Mouse (Mus musculus): ENCODE results near the gene Daam1.
"Not testable (repeated sequence)": the region's sequence is repeated elsewhere in the genome, so short reads cannot be mapped to it uniquely, and the experiment has no call there.

Gene Daam1

DNA sequence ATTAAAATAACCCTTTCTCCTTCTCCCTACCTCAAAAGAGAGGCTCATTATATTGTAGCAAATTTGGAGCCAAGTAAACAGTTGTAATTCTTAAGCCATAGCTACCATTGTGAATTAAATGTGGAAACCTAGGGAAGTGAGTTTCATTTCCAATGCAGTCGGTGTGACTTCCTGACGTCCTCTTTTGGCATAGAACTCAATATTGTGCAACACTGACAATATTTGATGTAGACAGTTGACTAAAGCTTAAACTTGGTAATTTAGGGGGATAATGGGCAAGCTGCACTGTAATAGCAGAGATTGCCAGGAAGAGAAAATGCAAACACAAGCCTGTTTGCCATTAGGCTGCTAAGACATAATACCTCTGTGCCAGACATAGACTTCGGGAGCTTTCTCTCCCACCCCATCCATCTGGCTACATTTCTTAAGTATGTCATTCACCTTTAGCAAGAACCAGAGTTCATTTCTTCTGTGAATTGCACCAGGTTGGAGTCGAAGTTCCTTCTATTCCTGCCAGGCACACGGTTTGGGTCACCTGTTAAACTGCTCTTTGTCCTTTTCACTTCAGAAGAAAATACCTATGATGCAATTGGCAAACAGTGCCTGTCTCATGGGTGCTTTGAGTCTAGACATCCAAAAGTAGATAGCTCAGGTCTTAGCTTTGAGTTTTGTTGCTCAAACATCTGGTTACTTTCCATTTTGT lies 5.2 kb downstream of the Daam1 start:
- DNase-seq: no peak

DNA sequence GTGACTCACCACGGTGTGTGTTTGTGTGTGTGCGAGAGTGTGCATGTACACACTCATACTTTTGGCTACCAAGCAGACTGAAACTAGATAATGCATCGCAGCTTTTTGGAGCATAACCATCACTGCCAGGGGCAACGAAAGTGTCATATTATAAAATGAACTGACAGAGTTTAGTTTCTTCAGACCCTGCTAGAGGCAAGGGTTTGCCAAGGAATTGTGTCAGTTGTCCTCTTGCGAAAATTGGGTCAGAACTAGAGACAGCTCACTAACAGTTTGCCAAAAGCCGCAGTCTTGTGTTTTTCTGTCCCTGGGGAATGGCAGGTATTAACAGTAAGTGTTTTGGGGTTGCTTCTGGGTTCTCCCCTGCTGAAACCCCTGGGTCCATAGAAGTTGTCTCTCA lies 5.9 kb downstream of the Daam1 start:
- no peak for DNase-seq

DNA sequence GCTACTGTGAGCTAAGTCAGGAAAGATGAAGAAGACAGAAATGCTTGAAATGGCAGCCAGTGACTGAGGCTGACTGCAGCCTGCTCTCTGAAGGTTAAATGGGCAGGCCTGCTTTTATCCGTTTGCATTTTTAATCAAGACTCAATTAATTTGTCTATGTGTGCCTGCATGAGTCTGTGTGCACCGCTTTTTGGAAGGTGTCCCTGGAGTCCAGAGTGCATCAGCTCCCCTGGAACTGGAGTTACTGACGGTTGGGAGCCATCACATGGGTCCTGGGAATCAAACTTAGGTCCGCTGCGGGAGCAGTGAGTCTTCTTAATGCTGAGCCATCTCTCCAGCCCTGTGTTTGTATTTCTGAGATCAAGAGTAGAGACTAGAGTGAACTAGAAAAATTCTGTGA lies 6.7 kb downstream of the Daam1 start:
- no peak for DNase-seq

DNA sequence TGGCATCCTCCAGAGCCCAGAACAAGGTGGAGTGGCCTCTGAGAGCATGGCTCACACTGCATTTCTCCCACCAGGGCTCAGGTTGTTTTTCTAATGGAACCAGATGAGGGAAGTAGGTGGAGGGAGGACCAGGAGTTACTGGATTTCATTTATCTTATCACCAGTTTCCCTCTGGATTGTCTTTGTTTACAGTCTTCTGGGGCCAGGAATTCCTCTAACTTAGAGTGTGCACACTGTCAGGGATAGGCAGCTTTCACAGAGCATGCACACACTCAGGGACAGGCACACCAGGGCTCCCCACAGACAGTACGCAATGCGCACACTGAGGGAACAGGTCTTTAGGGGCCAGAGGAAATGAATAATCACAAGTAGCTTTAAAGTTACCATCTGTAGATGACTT lies 7.4 kb downstream of the Daam1 start:
- no peak for DNase-seq

GRCm38 (mm10) chr12:71839653-71840052 lies 8.8 kb downstream of the Daam1 start:
- no peak for DNase-seq

GRCm38 (mm10) chr12:71840430-71841186 lies 9.7 kb downstream of the Daam1 start:
- no peak for DNase-seq

DNA sequence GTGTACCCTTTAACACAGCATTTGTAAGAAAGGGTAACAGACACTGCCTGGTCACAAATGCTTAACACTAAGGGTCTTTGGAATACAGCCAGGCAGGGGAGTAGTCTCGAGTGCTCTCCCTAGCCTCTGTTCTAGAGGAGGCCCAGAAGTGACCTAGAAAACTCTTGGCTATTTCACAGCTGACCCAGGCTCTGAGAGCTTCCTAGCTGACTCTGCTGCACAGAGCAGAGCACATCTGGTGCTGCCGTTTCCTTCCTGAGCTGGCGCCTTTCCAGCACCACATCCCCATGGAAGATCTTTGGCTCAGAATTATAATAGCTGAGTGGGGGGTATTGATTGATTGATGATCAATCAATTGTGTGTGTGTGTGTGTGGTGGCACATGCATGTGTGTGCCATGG lies 11.1 kb downstream of the Daam1 start:
- DNase-seq: peak; percentile 60

- no peak for DNase-seq
Measured at GRCm38 (mm10) chr12:71842588-71842987, 11.7 kb downstream of the Daam1 start.

GRCm38 (mm10) chr12:71845486-71845885 lies 14.6 kb downstream of the Daam1 start:
- no peak for DNase-seq

GRCm38 (mm10) chr12:71846416-71846815 lies 15.5 kb downstream of the Daam1 start:
- not testable (repeated sequence) for DNase-seq

- DNase-seq: not testable (repeated sequence)
Measured at GRCm38 (mm10) chr12:71847024-71847423, 16.1 kb downstream of the Daam1 start.

DNA sequence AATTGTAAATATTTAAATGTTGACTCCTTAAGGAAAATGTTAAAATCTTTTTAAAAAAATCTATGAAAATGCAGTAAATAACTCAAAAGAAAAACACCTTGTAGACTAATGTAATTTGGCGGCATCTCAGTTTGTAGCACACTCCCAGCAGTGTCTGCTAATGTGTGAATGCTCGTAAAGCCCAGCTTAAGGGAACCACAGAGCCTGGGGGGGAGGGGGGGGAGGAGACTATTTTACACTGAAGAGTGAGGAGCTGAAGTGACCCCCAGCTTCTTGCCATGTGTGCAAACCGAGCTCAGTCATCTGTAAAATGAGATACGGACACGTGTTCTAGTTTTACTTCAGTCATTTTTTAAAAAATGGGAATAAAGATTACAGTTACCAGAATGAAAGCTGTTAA lies 16.7 kb downstream of the Daam1 start:
- no peak for DNase-seq

GRCm38 (mm10) chr12:71848037-71848776 lies 17.3 kb downstream of the Daam1 start:
- DNase-seq: no peak

GRCm38 (mm10) chr12:71849051-71849450 lies 18.2 kb downstream of the Daam1 start:
- DNase-seq: no peak

- no peak for DNase-seq
Measured at GRCm38 (mm10) chr12:71850135-71850534, 19.3 kb downstream of the Daam1 start.

DNA sequence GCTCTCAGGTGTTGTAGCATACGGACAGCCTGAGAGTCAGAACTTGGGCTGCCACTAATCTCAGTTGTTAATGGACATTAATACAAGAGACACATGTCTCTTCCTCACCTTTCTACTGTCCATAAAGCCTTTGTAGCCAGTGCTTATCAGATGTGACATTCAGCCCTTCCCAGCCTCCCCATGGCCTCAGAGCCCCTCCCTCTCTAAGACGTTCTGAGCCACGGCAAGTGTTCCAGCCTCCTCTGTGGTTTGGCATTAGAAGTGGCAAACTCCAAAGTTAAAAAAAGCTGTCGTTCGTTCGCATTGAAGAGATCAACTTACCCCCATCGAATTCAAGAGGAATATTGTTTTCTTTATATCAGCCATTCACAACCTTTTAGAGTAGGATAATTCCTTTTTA lies 21.8 kb downstream of the Daam1 start:
- DNase-seq: no peak

- DNase-seq: no peak
Measured at GRCm38 (mm10) chr12:71853694-71854093, 22.8 kb downstream of the Daam1 start.

- DNase-seq: no peak
Measured at GRCm38 (mm10) chr12:71854191-71854590, 23.3 kb downstream of the Daam1 start.

DNA sequence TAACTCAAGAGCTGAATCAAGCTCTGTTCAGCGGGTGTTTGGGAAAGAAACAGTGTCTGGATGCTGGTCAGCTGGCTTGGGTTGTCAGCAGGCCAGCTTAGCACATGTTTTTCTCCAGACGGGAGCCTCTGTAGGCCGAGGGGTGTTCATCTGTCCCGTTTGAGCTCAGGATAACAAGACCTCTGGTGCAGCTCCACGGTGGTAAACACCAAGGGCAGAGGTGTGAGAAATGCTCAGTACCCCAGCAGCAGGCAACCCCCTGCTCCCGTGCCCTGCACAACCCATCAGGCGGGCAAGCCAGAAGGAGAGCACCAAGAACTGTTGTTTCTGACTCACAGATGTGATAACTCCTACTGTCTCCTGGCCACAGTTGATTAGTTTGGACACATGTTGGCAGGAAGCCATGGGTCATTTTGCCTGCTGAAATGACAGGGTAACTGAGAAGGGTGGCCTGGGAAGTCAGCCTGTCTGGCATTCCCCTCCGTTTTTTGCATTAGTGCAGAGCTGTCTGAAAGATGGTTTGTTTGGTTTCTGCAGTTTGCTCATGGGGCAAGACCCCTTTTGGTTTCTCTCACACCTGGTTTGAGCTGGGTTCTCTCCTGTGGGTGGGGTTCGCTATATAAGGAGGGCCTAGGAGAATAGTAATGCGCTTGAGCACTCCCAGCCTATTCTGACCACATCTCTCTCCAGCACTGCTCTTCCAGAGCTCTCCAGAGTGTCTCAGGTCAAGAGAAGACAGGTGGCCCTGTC lies 25.0 kb downstream of the Daam1 start:
- DNase-seq: peak; percentile 80

- no peak for DNase-seq
Measured at GRCm38 (mm10) chr12:71856480-71856754, 25.5 kb downstream of the Daam1 start.

GRCm38 (mm10) chr12:71859096-71859495 lies 28.2 kb downstream of the Daam1 start:
- DNase-seq: no peak

DNA sequence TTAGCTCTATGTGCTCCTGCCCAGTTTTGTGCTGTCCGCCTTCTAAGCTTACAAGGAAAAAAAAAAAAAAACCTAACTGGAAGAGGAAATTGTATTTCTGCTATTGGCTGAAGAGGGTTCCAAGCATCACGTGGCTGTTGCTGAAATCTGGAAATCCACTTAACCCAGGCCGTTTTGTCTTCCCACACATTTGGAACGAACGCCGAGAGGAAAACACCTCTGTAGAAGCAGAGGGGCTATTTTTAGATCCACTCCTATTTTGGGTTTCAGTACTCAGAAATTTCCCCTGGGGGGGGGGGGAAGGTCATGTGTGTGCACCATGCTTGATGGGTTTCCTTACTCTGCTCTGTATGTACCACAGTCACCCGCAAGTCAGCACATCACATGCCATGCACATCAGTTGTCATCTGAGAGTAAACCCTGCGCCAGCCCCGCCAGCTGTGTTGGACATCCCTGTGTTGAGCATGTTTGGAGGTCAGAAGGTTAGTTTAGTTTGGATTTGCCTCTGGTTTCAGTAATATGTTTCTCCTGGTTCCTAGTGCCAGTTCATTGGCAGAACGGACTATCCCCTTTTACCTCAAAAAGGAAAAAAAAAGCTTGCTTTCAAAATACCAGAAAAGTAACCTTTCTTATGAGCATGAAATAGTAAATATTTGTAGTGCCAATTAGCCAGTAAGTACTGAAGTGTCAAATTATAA lies 33.1 kb downstream of the Daam1 start:
- DNase-seq: peak; percentile 46

GRCm38 (mm10) chr12:71864544-71864897 lies 33.6 kb downstream of the Daam1 start:
- DNase-seq: no peak
